Mouse (Mus musculus): ENCODE measurements around the gene AY358078.
"Not testable (repeated sequence)": the region's sequence is repeated elsewhere in the genome, so short reads cannot be mapped to it uniquely, and the experiment has no call there.

DNA sequence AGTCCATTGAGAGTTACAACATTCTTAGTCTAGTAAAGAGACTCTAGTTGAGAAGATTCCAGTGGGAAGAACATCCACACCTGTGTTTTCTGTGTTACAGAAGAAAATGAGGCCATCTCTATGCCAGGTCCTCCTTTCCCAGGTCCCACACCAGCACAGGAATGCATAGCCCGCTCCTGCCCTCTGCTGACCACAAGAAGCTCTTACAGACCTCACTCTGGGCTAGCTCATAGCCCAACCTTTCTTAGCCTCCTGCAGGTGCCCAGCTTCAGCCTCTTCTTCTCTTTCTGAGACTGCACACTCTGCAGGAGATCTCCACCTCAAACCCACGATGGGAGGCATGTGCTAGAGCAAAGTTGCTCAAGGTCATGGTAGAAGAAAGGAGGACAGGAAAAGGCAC is 38.6 kb downstream of the AY358078 start:
- peak in 1 of 2 experiments; percentile 51; a peak in 2 of 4 replicates for TF ChIP-seq CTCF (conservative IDR thresholded peaks at IDR 0.05 in 1 of 2, IDR thresholded peaks at IDR 0.05 in 1 of 2; ENCODE audit: low read depth in 2 of 2, low read length in 2 of 2)
- TF ChIP-seq NELFE, MAZ (IDR thresholded peaks at IDR 0.05; ENCODE audit: low read depth, low read length): not testable (repeated sequence)

All from CH12.LX (cell line).